In the genomic region with DNA sequence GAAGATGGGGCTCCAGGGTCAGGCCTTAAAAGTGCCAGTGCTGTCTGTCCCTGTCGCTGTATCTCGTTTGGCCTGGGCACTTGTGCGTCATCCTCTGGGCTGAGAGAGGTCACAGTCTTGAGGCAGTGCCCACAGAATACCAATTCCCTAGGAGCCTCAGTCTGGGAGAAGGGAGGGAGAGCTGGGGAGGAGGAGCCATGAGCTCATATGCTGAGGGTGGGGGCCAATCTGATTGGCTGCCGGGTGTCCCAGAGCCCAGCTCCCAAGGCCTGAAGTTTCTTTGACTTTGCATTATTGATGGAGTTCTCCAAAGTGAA, we compare ENCODE assay signal across 9 mouse cellular contexts. TPM values are rescaled to one million over a fixed set of nuclear protein-coding genes. Genes with fewer than 3 reads are reported as not detected.
DNase-seq lines count a peak whose midpoint lies in the region; ATAC-seq lines count a peak whose summit lies in the region.
"Had no signal": no experiment of that assay in that cellular context is flagged by ENCODE, and none has a peak within 500 bp of the region (broad histone marks: within the 10 kb centered on the region; RNA-seq: fewer than 3 reads in every experiment).

No protein-coding gene starts in this region.

- H3K4me1 ChIP-seq in forebrain, embryonic 14.5 days (ENCODE audit: control insufficient read depth, insufficient read depth, low read length) = peaks cover 19% of the 10 kb centered on the region
- peaks cover 42% of the 10 kb centered on the region for H3K4me1 ChIP-seq in hindbrain, embryonic 12.5 days
- H3K4me1 ChIP-seq in neural tube, embryonic 15.5 days = peaks cover 32% of the 10 kb centered on the region

- no peak overlapping the region for H3K4me3 ChIP-seq in forebrain, embryonic 14.5 days (ENCODE audit: low read depth, low read length)
- H3K4me3 ChIP-seq in hindbrain, embryonic 12.5 days = no peak overlapping the region
- H3K4me3 ChIP-seq in neural tube, embryonic 15.5 days (replicated peaks) = no peak overlapping the region

- peak; percentile 86 for DNase-seq in gastrocnemius, adult 18-20 months (ENCODE audit: low spot score)
- DNase-seq in gastrocnemius, postnatal 10 days = no peak
- DNase-seq in adrenal gland, postnatal 14 days = peak; percentile 86
- DNase-seq in forebrain, embryonic 14.5 days (ENCODE audit: low spot score) = peak; percentile 39
- DNase-seq in B cell, adult 2 months = no peak
- DNase-seq in left cerebral cortex, postnatal 4 days = no peak

- H3K4me2 ChIP-seq in forebrain, embryonic 14.5 days (ENCODE audit: low read length) = no peak overlapping the region
- peak overlapping the region; percentile 35 for H3K4me2 ChIP-seq in hindbrain, embryonic 12.5 days (replicated peaks)
- H3K4me2 ChIP-seq in neural tube, embryonic 15.5 days = peak overlapping the region; percentile 35

- WGBS in forebrain, embryonic 14.5 days = 18% methylated on average over 4 of the region's 4 CpGs
- 15% methylated on average over 4 of the region's 4 CpGs for WGBS in hindbrain, embryonic 12.5 days
- WGBS in neural tube, embryonic 15.5 days = 7% methylated on average over 4 of the region's 4 CpGs

- H3K36me3 ChIP-seq in forebrain, embryonic 14.5 days (ENCODE audit: control insufficient read depth, insufficient read depth, low read length) = no peaks in the 10 kb centered on the region
- H3K36me3 ChIP-seq in hindbrain, embryonic 12.5 days = no peaks in the 10 kb centered on the region
- no peaks in the 10 kb centered on the region for H3K36me3 ChIP-seq in neural tube, embryonic 15.5 days

- peak; percentile 51 for ATAC-seq in forebrain, embryonic 14.5 days
- ATAC-seq in hindbrain, embryonic 12.5 days (ENCODE audit: low FRiP score) = peak; percentile 51
- ATAC-seq in neural tube, embryonic 15.5 days (ENCODE audit: low FRiP score) = peak; percentile 64

- no peaks in the 10 kb centered on the region for H3K27me3 ChIP-seq in forebrain, embryonic 14.5 days (replicated peaks; ENCODE audit: control insufficient read depth, insufficient read depth, low read length)
- peaks cover 2% of the 10 kb centered on the region; the same call in 1 of the 2 replicates for H3K27me3 ChIP-seq in hindbrain, embryonic 12.5 days
- peaks cover 4% of the 10 kb centered on the region; the same call in 1 of the 2 replicates for H3K27me3 ChIP-seq in neural tube, embryonic 15.5 days (replicated peaks)

- intact Hi-C loops in left cerebral cortex, postnatal 4 days (cut with DNase I) = no loop called here

- no peaks in the 10 kb centered on the region for H3K9me3 ChIP-seq in forebrain, embryonic 14.5 days (replicated peaks; ENCODE audit: control insufficient read depth, low read length)
- no peaks in the 10 kb centered on the region for H3K9me3 ChIP-seq in hindbrain, embryonic 12.5 days (replicated peaks)
- H3K9me3 ChIP-seq in neural tube, embryonic 15.5 days (replicated peaks) = no peaks in the 10 kb centered on the region

- peak overlapping the region; percentile 65 for H3K27ac ChIP-seq in forebrain, embryonic 14.5 days (ENCODE audit: low read depth, low read length)
- H3K27ac ChIP-seq in hindbrain, embryonic 12.5 days = peak overlapping the region; percentile 74
- H3K27ac ChIP-seq in neural tube, embryonic 15.5 days (replicated peaks) = peak overlapping the region; percentile 81

- H3K9ac ChIP-seq in forebrain, embryonic 14.5 days (ENCODE audit: low read length) = 0 out of 2 replicates have a peak overlapping the region, but pooled peaks have one; percentile 5
- H3K9ac ChIP-seq in hindbrain, embryonic 12.5 days = no peak overlapping the region
- no peak overlapping the region for H3K9ac ChIP-seq in neural tube, embryonic 15.5 days (replicated peaks)

RNA-seq across cellular contexts. Expression of gene Usp2, which starts 5.7 kb away (rescaled TPM):
- total RNA-seq in gastrocnemius, adult 18-20 months (2021) = 100 to 1,000 TPM; 125 to 221 TPM
- total RNA-seq in gastrocnemius, postnatal 10 days (2021) = 100 to 1,000 TPM; 102 to 133 TPM
- total RNA-seq in adrenal gland, postnatal 14 days (2021) = 49.5 and 54.9 TPM in 2 replicates
- 6.9 and 8.2 TPM in 2 replicates for polyA plus RNA-seq in forebrain, embryonic 14.5 days (2014; fragmentation: Nextera tagmentation; extraction: Ambion mirVana)
- polyA plus RNA-seq in hindbrain, embryonic 12.5 days (2016; fragmentation: Nextera tagmentation; extraction: Ambion mirVana) = 11.5 and 14.2 TPM in 2 replicates
- 13.1 and 13.3 TPM in 2 replicates for polyA plus RNA-seq in neural tube, embryonic 15.5 days (2015; fragmentation: Nextera tagmentation; extraction: Ambion mirVana)
- total RNA-seq in left cerebral cortex, postnatal 4 days (2021) = 10 to 100 TPM; 30.2 to 31.9 TPM

RNA-seq across cellular contexts. Expression of gene Mfrp, which starts 29.0 kb away (rescaled TPM):
- total RNA-seq in gastrocnemius, adult 18-20 months (2021) = not detected
- total RNA-seq in gastrocnemius, postnatal 10 days (2021) = under 1 TPM in 1 of 2 experiments, not detected in 1; 0.18 TPM
- total RNA-seq in adrenal gland, postnatal 14 days (2021) = not detected in 2 replicates
- 0.31 TPM in 1 of 2 replicates, not detected in the other for polyA plus RNA-seq in forebrain, embryonic 14.5 days (2014; fragmentation: Nextera tagmentation; extraction: Ambion mirVana)
- 0.14 and 0.30 TPM in 2 replicates for polyA plus RNA-seq in hindbrain, embryonic 12.5 days (2016; fragmentation: Nextera tagmentation; extraction: Ambion mirVana)
- 0.08 and 0.28 TPM in 2 replicates for polyA plus RNA-seq in neural tube, embryonic 15.5 days (2015; fragmentation: Nextera tagmentation; extraction: Ambion mirVana)
- total RNA-seq in left cerebral cortex, postnatal 4 days (2021) = not detected
- total RNA-seq: neutrophil, adult 5-6 weeks had no signal

RNA-seq across cellular contexts. Expression of gene Thy1, which starts 29.4 kb away (rescaled TPM):
- total RNA-seq in gastrocnemius, adult 18-20 months (2021) = 10 to 100 TPM in 1 of 2 experiments, 1 to 10 TPM in 1; 7.9 to 10.5 TPM
- 10 to 100 TPM; 42.5 to 44.6 TPM for total RNA-seq in gastrocnemius, postnatal 10 days (2021)
- 35.7 and 56.8 TPM in 2 replicates for total RNA-seq in adrenal gland, postnatal 14 days (2021)
- polyA plus RNA-seq in forebrain, embryonic 14.5 days (2014; fragmentation: Nextera tagmentation; extraction: Ambion mirVana) = 3.6 and 5.0 TPM in 2 replicates
- not detected in 2 replicates for polyA plus RNA-seq in hindbrain, embryonic 12.5 days (2016; fragmentation: Nextera tagmentation; extraction: Ambion mirVana)
- 13.0 and 26.6 TPM in 2 replicates for polyA plus RNA-seq in neural tube, embryonic 15.5 days (2015; fragmentation: Nextera tagmentation; extraction: Ambion mirVana)
- total RNA-seq in left cerebral cortex, postnatal 4 days (2021) = 100 to 1,000 TPM; 130 to 177 TPM

RNA-seq across cellular contexts. Expression of gene C1qtnf5, which starts 34.5 kb away (rescaled TPM):
- 1 to 10 TPM; 3.9 to 5.4 TPM for total RNA-seq in gastrocnemius, adult 18-20 months (2021)
- 10 to 100 TPM; 25.9 to 26.0 TPM for total RNA-seq in gastrocnemius, postnatal 10 days (2021)
- 11.1 and 14.9 TPM in 2 replicates for total RNA-seq in adrenal gland, postnatal 14 days (2021)
- polyA plus RNA-seq in forebrain, embryonic 14.5 days (2014; fragmentation: Nextera tagmentation; extraction: Ambion mirVana) = 2.6 and 3.2 TPM in 2 replicates
- polyA plus RNA-seq in hindbrain, embryonic 12.5 days (2016; fragmentation: Nextera tagmentation; extraction: Ambion mirVana) = 1.4 and 1.8 TPM in 2 replicates
- 5.8 and 9.3 TPM in 2 replicates for polyA plus RNA-seq in neural tube, embryonic 15.5 days (2015; fragmentation: Nextera tagmentation; extraction: Ambion mirVana)
- total RNA-seq in left cerebral cortex, postnatal 4 days (2021) = 10 to 100 TPM in 1 of 2 experiments, 1 to 10 TPM in 1; 5.3 to 10.6 TPM
- total RNA-seq: neutrophil, adult 5-6 weeks had no signal

RNA-seq across cellular contexts. Expression of gene Gm49380, which starts 40.7 kb away (rescaled TPM):
- 1 to 10 TPM in 1 of 2 experiments, under 1 TPM in 1; 0.43 to 1.9 TPM for total RNA-seq in gastrocnemius, adult 18-20 months (2021)
- under 1 TPM; 0.23 to 0.49 TPM for total RNA-seq in gastrocnemius, postnatal 10 days (2021)
- total RNA-seq in adrenal gland, postnatal 14 days (2021) = 0.15 and 0.52 TPM in 2 replicates
- 0.11 and 0.16 TPM in 2 replicates for polyA plus RNA-seq in forebrain, embryonic 14.5 days (2014; fragmentation: Nextera tagmentation; extraction: Ambion mirVana)
- polyA plus RNA-seq in hindbrain, embryonic 12.5 days (2016; fragmentation: Nextera tagmentation; extraction: Ambion mirVana) = 0.26 and 0.30 TPM in 2 replicates
- 0.15 and 0.58 TPM in 2 replicates for polyA plus RNA-seq in neural tube, embryonic 15.5 days (2015; fragmentation: Nextera tagmentation; extraction: Ambion mirVana)
- total RNA-seq in left cerebral cortex, postnatal 4 days (2021) = under 1 TPM in 1 of 2 experiments, not detected in 1; 0.44 TPM
- total RNA-seq: neutrophil, adult 5-6 weeks had no signal

Comparison
In these comparisons a context has a peak if more than half of its experiments do, and no peak if none do; other contexts are left out.
1. DNase-seq: peak in gastrocnemius, adult 18-20 months (single experiment), adrenal gland, postnatal 14 days (single experiment) and forebrain, embryonic 14.5 days (single experiment); none in gastrocnemius, postnatal 10 days (single experiment), B cell, adult 2 months (0 of 2) and left cerebral cortex, postnatal 4 days (single experiment).
2. Peak in every context shown above with its lines, with median percentiles within 50 percentile points of each other: ATAC-seq and H3K27ac ChIP-seq.